Mouse (Mus musculus): ENCODE results near the gene Fggy. TPM values are rescaled to one million over a fixed set of nuclear protein-coding genes. Genes with fewer than 3 reads are reported as not detected.

Fggy gene
- polyA plus RNA-seq, 1 experiment from 2014 or later, result 6.3 TPM

- ATAC-seq, result peak; percentile 55; the same call in 1 of the 2 replicates
- 38% methylated on average over 4 of the region's 4 CpGs for WGBS
- no peak overlapping the region for H3K9ac ChIP-seq (ENCODE audit: low read length)
- H3K4me1 ChIP-seq (ENCODE audit: control insufficient read depth, insufficient read depth, low read length), result no peaks in the 10 kb centered on the region
- H3K36me3 ChIP-seq (ENCODE audit: control insufficient read depth, insufficient read depth, low read length), result no peaks in the 10 kb centered on the region
- H3K27me3 ChIP-seq (replicated peaks; ENCODE audit: control insufficient read depth, insufficient read depth, low read length), result no peaks in the 10 kb centered on the region
- H3K9me3 ChIP-seq (replicated peaks; ENCODE audit: control insufficient read depth, low read length), result no peaks in the 10 kb centered on the region
- no peak overlapping the region for H3K4me3 ChIP-seq (ENCODE audit: low read depth, low read length)
- no peak overlapping the region for H3K4me2 ChIP-seq (ENCODE audit: low read length)
- H3K27ac ChIP-seq (ENCODE audit: low read depth, low read length), result no peak overlapping the region
- peak; percentile 47 for DNase-seq (ENCODE audit: low spot score)
These were observed 377.2 kb downstream of the Fggy start for GRCm38 (mm10) chr4:95934384-95935035.

DNA sequence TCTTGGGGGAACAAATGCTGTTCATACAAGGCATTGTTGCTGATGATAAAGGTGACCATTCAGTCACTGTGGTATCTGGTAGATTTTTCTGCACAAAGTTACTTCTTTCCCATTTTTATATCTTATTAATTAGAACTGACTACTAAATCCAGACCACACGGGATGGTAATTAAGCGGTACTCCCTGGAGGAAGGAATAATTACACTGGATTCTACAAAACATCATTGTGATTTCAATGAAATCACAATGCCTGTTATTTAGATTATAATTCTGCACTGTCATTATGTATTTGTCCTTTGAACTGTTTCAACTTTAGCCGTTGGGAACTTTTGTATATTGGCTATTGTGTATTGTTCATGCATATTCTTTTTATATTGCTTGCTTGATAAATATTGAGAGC is 381.4 kb downstream of the Fggy start:
- Histone ChIP-seq H3K4me1 (ENCODE audit: control insufficient read depth, insufficient read depth, low read length) (no peaks in the 10 kb centered on the region), H3K9me3 (replicated peaks; ENCODE audit: control insufficient read depth, low read length) (no peaks in the 10 kb centered on the region), H3K36me3 (ENCODE audit: control insufficient read depth, insufficient read depth, low read length) (no peaks in the 10 kb centered on the region), H3K27ac (ENCODE audit: low read depth, low read length) (no peak overlapping the region), H3K9ac (ENCODE audit: low read length) (no peak overlapping the region), H3K4me3 (ENCODE audit: low read depth, low read length) (no peak overlapping the region), H3K27me3 (replicated peaks; ENCODE audit: control insufficient read depth, insufficient read depth, low read length) (no peaks in the 10 kb centered on the region), H3K4me2 (ENCODE audit: low read length) (no peak overlapping the region)
- whole genome bisulfite sequencing, result 72% methylated on average over 3 of the region's 3 CpGs
- ATAC-seq (no peak), DNase-seq (ENCODE audit: low spot score) (no peak)

DNA sequence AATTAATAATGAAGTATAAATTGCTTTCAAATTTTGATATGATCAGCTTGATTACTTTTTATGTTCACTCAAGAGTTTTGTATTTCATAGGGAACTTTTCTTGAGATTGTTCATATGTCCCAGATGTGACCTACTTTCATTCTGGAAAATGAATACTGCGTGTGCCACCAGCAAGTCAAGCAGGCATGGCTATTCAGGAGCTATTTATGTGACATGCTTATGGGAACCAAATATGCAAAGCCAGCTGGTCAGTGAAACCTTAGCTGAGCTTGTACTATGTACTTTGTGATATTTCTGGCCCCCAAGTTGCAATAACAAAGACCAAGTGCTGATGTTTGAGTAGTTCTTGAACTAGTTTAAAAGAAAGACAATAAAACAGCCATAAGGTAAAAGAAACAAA is 390.6 kb downstream of the Fggy start:
- no peaks in the 10 kb centered on the region for H3K36me3 ChIP-seq (ENCODE audit: control insufficient read depth, insufficient read depth, low read length)
- no peak overlapping the region for H3K4me2 ChIP-seq (ENCODE audit: low read length)
- no peaks in the 10 kb centered on the region for H3K27me3 ChIP-seq (replicated peaks; ENCODE audit: control insufficient read depth, insufficient read depth, low read length)
- no peak overlapping the region for H3K9ac ChIP-seq (ENCODE audit: low read length)
- ATAC-seq (no peak), DNase-seq (ENCODE audit: low spot score) (no peak)
- no peaks in the 10 kb centered on the region for H3K4me1 ChIP-seq (ENCODE audit: control insufficient read depth, insufficient read depth, low read length)
- no peaks in the 10 kb centered on the region for H3K9me3 ChIP-seq (replicated peaks; ENCODE audit: control insufficient read depth, low read length)
- no peak overlapping the region for H3K27ac ChIP-seq (ENCODE audit: low read depth, low read length)
- WGBS, result 87% methylated on average over 1 of the region's 1 CpGs
- no peak overlapping the region for H3K4me3 ChIP-seq (ENCODE audit: low read depth, low read length)

GRCm38 (mm10) chr4:95953328-95953727 is 396.0 kb downstream of the Fggy start:
- no peaks in the 10 kb centered on the region for H3K4me1 ChIP-seq (ENCODE audit: control insufficient read depth, insufficient read depth, low read length)

GRCm38 (mm10) chr4:95966928-95967724 is 409.8 kb downstream of the Fggy start, which contains the start of gene Hook1:
Hook1 (plus strand) TSS chr4:95967240.
- WGBS, result under 1% methylated on average over 67 of the region's 82 CpGs
- Histone ChIP-seq H3K4me3 (ENCODE audit: low read depth, low read length) (peak within 1 kb of the TSS; percentile 60), H3K4me1 (ENCODE audit: control insufficient read depth, insufficient read depth, low read length) (peaks cover 3% of the 10 kb centered on the region; the same call in 1 of the 2 replicates), H3K27ac (ENCODE audit: low read depth, low read length) (peak within 1 kb of the TSS; percentile 76), H3K9me3 (replicated peaks; ENCODE audit: control insufficient read depth, low read length) (no peaks in the 10 kb centered on the region), H3K4me2 (ENCODE audit: low read length) (peak within 1 kb of the TSS; percentile 81), H3K9ac (ENCODE audit: low read length) (peak within 1 kb of the TSS; percentile 80), H3K36me3 (ENCODE audit: control insufficient read depth, insufficient read depth, low read length) (no peaks in the 10 kb centered on the region), H3K27me3 (replicated peaks; ENCODE audit: control insufficient read depth, insufficient read depth, low read length) (no peaks in the 10 kb centered on the region)
- DNase-seq (ENCODE audit: low spot score) (peak; percentile 98), ATAC-seq (peak; percentile 99)

More at GRCm38 (mm10) chr4:95953328-95953727, 396.0 kb downstream of the Fggy start:
- Histone ChIP-seq H3K36me3 (ENCODE audit: control insufficient read depth, insufficient read depth, low read length) (no peaks in the 10 kb centered on the region), H3K4me3 (ENCODE audit: low read depth, low read length) (no peak overlapping the region), H3K9me3 (replicated peaks; ENCODE audit: control insufficient read depth, low read length) (no peaks in the 10 kb centered on the region), H3K9ac (ENCODE audit: low read length) (no peak overlapping the region), H3K27me3 (replicated peaks; ENCODE audit: control insufficient read depth, insufficient read depth, low read length) (no peaks in the 10 kb centered on the region), H3K27ac (ENCODE audit: low read depth, low read length) (no peak overlapping the region), H3K4me2 (ENCODE audit: low read length) (no peak overlapping the region)
- DNase-seq (ENCODE audit: low spot score), result no peak
- ATAC-seq, result no peak

Data from forebrain, embryonic 14.5 days (tissue).